Mouse (Mus musculus) spleen, postnatal 4 days (tissue): ENCODE data around the gene Itgb1bp1.
A peak's percentile ranks its signal among the peaks of the same experiment; 100 is the strongest.

Source experiments
- DNase-seq, 2 experiments: peaks; one replicate each; pipeline ENCODE4 v3.0.0; 2022; ENCODE audit warnings: low spot score in 2 of 2

Itgb1bp1 gene

GRCm38 (mm10) chr12:21244375-21244960 lies 41.6 kb downstream of the Itgb1bp1 start:
- DNase-seq: no peak

DNA sequence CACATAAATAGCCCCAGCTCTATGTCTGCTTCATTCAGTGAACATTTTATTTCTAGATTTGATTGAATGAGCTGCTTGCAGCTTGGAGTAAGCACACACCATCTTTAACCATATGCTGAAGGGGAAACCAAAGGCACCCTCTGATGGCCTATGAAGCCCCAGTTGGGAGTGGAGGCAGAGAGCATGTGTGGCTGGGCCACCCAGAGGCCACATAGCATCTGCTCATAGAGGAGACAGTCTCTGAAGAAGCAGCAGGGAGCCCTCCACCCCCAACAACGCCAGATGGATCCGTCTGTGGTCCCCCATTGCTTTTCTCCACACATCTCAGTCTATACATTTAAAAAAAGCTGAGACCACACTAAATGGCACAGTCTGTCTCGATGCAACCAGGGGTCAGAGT lies 44.1 kb downstream of the Itgb1bp1 start:
- no peak for DNase-seq

DNA sequence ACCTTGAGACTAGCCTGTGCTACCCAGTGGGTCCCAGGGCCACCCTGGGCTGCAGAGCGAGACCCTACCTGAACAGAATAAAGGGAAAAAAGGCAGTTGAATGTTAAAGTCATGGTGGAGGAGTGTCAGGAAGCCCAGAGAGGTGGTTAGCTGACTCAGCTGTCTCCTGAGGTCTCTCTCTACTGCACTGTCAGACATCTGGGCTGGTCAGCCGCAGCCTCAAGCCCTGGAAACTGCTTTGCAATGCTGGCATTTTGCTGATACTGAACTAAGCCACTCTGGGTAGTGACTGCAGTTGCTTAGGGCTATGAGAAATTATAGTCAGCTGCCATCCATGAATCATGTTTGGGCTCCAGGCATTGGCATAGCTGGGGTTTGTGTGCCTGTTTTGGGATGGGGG lies 51.5 kb downstream of the Itgb1bp1 start:
- DNase-seq: no peak

DNA sequence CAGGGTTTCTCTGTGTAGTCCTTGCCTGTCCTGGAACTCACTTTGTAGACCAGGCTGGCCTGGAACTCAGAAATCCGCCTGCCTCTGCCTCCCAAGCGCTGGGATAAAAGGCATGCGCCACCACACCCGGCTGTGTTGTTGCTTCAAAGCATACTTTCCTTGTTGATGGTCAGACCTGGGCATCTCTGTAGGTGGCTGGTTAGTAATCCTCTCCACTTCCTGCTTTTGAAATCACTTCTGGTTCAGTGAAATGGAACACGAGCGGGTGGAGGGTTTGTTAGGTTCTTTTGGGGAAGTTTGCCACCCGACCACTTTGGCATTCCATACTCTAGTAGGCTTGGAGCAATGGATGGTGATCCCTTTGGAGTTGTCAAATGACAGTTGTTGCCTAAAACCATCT lies 52.4 kb downstream of the Itgb1bp1 start:
- no peak for DNase-seq

- DNase-seq: no peak
Measured at GRCm38 (mm10) chr12:21229076-21229918, 56.8 kb downstream of the Itgb1bp1 start.

- no peak for DNase-seq
Measured at GRCm38 (mm10) chr12:21228650-21229049, 57.4 kb downstream of the Itgb1bp1 start.

DNA sequence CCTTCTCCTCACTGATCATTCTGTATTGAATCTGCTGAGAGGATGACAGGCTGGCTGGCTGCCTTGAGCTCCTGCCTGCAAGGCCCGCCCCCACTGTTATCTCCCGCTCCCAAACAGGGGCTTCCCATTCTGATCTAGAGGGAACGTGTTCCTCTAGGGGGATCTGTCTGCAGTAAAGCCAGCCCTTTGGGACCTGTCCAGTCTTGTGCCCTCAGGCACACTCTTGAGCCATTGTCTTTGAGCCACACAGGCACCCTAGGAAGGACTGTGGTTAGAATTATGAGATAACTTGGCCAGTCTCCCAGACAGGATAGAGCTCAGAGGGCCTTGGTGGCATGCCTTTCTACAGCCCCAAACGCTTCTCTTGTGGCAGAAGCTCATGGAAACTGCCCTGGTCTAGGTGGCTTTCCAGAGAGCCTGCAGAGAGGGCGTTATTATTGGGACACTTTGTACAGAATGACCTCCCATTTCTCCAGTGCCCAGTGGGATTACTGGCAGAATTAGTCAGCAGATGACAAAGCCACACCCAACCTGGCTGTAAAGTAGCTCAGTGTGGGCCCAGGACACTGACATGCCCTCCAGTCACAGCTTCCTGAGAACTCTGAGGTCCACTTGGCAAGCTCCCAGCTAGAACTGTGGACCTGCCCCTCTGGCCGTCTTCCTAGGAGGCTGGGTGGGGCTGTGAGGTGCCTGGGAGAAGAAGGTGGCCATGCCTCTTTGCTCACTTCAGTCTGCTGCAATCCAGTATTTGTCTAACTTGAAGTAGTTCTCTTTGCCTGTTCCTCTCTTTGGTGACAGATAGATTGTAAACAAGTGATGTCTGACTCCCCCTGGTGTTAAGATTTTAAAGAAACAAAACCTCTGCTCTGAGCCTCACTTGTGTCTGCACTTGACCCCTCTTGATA lies 58.8 kb downstream of the Itgb1bp1 start:
- peak in 1 of 2 experiments; percentile 37 for DNase-seq

DNA sequence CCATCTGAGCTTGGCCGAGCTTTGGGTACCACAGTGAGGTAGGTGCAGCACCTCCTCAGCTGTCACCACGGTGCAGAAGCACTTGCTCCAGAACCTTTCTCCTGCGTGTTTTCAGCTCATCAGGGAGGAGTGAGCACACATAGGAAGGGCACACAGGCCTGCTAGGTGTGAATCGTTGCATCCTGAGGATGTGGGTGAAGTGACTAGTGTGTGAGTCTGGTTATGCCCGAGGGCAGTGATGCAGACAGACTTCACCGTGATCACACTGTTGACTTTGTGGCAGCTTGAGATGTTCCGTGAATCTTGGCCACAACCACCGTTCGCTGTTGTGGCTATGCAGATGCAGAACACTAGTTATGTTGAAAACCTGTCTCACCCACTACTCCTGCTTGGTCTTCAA lies 59.8 kb downstream of the Itgb1bp1 start:
- no peak for DNase-seq

DNA sequence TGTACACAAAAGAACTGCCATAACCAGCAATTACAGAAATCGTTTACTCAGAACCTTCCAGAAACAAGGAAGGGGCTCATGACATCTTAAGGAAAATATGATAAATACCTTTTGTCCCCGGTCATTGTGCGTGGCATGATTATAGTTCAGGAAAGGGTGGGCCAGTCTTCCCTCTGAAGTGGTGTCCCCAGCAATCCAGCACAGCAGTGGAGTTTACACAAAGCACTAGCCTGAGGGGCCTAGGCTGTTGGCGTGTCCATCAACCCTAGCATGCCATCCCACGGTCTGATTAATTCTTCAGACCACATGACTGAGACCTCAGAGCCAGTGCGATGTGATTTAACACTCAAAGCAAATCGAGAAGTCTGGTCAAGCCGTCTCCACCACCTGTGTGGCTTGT lies 60.7 kb downstream of the Itgb1bp1 start:
- no peak for DNase-seq

DNA sequence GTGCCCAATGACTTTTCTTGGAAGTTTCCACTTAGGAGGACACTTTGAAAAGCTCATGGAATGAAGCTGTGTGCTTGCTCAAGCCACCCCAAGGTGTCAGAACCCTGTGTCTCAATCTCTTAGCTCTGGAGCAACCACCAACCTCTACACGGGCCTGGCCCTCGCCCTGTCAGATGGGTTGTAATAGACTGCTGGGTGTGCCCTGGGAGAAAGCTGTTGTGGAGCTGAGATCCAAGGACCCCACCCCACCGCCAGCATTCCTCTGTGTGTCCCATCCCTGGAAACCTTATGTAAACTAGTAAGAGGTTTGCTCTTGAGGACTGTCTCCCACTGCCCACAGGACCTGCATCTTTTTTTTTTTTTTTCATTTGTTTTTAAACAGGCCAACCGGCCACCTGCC lies 62.2 kb downstream of the Itgb1bp1 start:
- no peak for DNase-seq

GRCm38 (mm10) chr12:21220596-21220995 lies 65.5 kb downstream of the Itgb1bp1 start:
- no peak for DNase-seq

- no peak for DNase-seq
Measured at GRCm38 (mm10) chr12:21217776-21218444, 68.2 kb downstream of the Itgb1bp1 start.

DNA sequence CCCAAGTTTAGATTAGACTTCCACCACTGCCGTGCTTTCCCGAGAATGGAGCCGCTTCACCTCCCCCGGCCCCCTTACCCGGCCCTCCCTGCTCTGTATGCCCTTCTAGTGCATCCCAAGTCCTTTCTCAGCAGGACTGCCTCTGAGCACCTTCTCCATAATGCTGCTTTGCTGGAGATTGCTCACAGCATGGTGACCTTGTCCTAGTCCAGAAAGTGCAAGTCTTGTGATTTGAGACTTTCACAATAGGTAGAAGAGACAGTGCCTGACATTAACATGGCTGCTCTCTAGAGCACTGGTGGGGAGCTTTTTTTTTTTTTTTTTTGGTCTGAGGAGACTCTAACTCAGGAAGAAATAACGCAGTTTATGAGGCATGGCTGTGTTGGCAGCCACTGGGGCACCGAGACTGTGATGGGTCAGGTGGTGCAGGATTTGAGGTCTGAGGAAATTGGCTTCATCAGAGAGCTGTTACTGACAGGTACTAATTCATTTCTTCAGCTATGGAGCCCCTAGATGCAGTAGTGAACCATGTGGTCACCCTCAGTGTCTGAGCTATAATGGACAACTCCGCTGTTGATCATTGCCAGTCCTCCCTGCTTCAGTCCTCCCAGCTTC lies 71.4 kb downstream of the Itgb1bp1 start:
- DNase-seq: no peak

- DNase-seq: no peak
Measured at GRCm38 (mm10) chr12:21212876-21213275, 73.2 kb downstream of the Itgb1bp1 start.

GRCm38 (mm10) chr12:21209273-21209672 lies 76.8 kb downstream of the Itgb1bp1 start:
- no peak for DNase-seq

GRCm38 (mm10) chr12:21208172-21208795 lies 77.8 kb downstream of the Itgb1bp1 start:
- no peak for DNase-seq

- no peak for DNase-seq
Measured at GRCm38 (mm10) chr12:21207422-21207821, 78.7 kb downstream of the Itgb1bp1 start.

DNA sequence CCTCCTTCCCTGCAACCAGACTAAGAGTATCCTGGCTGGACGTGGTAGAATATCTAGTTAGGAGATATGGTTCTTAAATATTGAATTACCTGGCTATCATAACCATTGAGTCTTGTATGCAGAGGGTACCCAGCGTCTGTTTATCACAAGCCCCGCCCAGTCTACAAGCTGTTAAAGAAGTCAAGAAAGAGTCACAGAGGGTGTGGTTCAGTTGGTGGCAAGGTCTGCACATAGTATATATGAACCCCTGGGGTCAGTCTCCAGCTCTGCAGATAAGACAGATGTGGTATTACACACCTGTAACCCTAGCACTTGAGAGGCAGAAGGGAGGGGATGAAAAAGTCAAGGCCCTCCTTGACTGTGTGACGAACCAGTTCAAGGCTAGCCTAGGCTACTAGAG lies 80.3 kb downstream of the Itgb1bp1 start:
- DNase-seq: no peak

DNA sequence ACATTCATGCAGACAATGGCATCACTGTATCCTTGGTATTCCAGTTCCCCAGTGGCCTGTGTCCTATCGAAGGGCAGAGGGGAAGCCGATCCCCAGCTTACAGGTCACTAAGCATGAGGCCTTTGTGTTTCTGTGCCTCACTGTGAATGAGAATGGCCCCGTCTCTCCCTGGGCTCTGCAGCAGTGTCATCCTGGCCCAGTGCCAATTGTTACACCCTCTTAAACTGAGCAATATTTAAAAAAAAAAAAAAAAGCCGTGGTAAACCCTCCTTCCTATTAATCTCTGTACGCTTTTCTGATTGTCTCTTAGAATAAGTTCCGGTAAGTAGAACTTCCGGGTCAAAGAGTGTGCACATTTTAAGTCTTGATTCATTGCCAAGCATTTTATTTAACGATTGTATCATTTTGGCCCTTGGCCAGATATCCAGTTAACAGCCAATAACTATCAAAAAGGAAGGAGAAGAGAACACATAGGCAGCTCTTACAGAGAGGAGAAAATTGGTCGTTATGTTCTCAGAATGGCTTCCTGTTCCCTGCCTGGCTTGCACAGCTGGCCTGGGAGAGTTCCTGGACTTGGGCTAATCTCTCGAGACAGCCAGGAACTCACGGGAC lies 81.3 kb downstream of the Itgb1bp1 start:
- DNase-seq: peak in 1 of 2 experiments; percentile 32

- DNase-seq: no peak
Measured at GRCm38 (mm10) chr12:21201485-21202269, 84.4 kb downstream of the Itgb1bp1 start.
